Mouse (Mus musculus) cortical plate, adult 2 months (tissue): Measurements from ENCODE around the gene Osbpl9.

ENCODE experiments used
- CTCF ChIP-seq: fragments of 200-500 bp; IDR thresholded peaks from 2 replicates; pipeline ENCODE4 v1.5.1; 2011; ENCODE audit warnings: mild to moderate bottlenecking, control low read depth, low read length; ENCODE audit not compliant: insufficient read depth; ENCODE audit errors: extremely low read depth
- POLR2A ChIP-seq: fragments of 200-500 bp; IDR thresholded peaks from 2 replicates; pipeline ENCODE4 v1.6.1; 2011; ENCODE audit warnings: mild to moderate bottlenecking, low read length, control low read depth; ENCODE audit not compliant: insufficient read depth; ENCODE audit errors: extremely low read depth

DNA sequence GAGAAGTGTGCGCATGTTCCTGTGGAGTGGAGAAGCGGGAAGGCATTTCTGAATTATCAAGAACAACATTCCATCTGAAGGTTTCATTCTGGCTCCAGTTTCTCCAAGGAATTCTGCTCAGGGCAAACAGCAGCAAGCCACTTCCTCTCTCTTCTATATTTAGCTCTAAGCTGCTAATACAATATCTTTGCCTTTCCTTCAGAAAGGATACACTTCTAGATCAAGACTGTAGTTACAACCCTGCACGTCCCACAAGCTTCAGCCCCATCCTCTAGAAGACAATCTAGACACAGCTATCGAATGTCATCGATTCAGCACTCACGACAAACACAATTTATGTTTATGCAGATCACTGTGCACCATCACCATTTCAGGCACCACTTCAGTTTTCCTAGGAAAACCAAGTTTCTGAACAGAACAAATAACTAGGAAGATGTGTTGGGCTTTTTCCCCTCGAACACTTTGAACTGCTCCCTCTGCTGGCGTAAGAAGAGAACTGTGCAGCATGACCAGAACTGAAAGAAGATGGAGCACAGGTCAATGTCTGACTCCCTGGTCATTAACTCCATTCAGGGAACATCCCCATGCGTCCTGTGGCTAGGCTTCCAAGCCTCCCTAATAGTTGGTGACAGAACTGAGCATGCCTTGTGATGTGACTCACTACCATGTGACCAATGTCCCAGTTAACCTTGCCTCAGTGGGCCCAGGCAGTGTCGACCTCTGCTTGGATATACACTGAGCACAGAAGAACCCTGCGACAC is 54.6 kb downstream of the Osbpl9 start:
- no peak for TF ChIP-seq POLR2A
- TF ChIP-seq CTCF, result peak; percentile 67
